Mouse (Mus musculus): ENCODE measurements around the gene Cux1. TPM values are rescaled to one million over a fixed set of nuclear protein-coding genes. Genes with fewer than 3 reads are reported as not detected.

The Cux1 gene
- total RNA-seq, 2 experiments from 2014 or later = 34.5 to 36.4 TPM

- no peak overlapping the region for H3K4me3 ChIP-seq
- H3K27ac ChIP-seq = no peak overlapping the region
- peak; percentile 66 for TF ChIP-seq CTCF (conservative IDR thresholded peaks at IDR 0.05)
- DNase-seq (ENCODE audit: low spot score in 2 of 2) = no peak
Observed at GRCm38 (mm10) chr5:136379405-136379804, 187.9 kb downstream of the Cux1 start.

DNA sequence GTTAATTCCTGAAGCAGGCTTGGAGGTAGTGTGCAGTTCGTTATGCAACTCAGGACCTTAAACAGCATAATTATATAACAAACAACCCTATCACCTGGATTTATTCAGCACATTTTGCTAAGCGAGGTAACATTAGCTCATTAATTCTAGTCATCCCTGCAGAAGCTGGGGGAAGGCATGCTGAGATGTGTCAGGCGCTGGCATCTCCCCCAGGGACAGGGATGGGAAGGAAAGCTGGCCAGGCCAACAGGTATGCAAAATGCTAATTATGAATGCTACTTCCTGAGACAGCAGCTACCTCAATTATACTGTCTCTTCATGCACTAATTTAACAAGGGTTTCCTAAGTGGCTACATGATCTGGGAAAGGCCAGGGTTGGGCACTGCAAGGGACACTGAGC is 190.2 kb downstream of the Cux1 start:
- H3K4me3 ChIP-seq = no peak overlapping the region
- H3K27ac ChIP-seq = no peak overlapping the region
- DNase-seq (ENCODE audit: low spot score in 2 of 2) = no peak
- no peak for TF ChIP-seq CTCF (conservative IDR thresholded peaks at IDR 0.05)

DNA sequence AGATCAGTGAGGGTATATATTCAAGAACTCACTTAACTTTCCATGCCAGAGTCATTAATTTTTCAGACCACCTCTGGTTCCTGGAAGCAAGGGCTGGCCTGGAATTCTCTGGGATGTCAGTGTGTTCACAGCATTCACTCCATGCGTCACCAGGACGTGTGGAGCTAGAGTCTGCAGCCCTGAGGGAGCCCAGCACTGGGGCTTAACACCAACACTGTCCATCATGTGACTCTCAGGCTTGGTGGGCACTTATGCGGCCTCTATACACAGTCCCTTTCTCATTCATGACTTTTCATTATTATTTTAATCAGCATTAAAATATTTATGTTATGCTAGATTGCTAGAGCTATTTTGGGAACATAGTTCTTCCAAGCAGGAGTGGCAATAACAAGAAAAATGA is 191.9 kb downstream of the Cux1 start:
- DNase-seq (ENCODE audit: low spot score in 2 of 2) = no peak
- H3K27ac ChIP-seq = no peak overlapping the region
- no peak for TF ChIP-seq CTCF (conservative IDR thresholded peaks at IDR 0.05)
- H3K4me3 ChIP-seq = no peak overlapping the region

GRCm38 (mm10) chr5:136372276-136372675 is 195.0 kb downstream of the Cux1 start:
- TF ChIP-seq CTCF (conservative IDR thresholded peaks at IDR 0.05) = no peak
- no peak overlapping the region for H3K4me3 ChIP-seq
- no peak overlapping the region for H3K27ac ChIP-seq
- DNase-seq (ENCODE audit: low spot score in 2 of 2) = no peak

- no peak for DNase-seq (ENCODE audit: low spot score in 2 of 2)
- H3K4me3 ChIP-seq = no peak overlapping the region
- TF ChIP-seq CTCF (conservative IDR thresholded peaks at IDR 0.05) = no peak
- no peak overlapping the region for H3K27ac ChIP-seq
Observed at GRCm38 (mm10) chr5:136363421-136363820, 203.9 kb downstream of the Cux1 start.

DNA sequence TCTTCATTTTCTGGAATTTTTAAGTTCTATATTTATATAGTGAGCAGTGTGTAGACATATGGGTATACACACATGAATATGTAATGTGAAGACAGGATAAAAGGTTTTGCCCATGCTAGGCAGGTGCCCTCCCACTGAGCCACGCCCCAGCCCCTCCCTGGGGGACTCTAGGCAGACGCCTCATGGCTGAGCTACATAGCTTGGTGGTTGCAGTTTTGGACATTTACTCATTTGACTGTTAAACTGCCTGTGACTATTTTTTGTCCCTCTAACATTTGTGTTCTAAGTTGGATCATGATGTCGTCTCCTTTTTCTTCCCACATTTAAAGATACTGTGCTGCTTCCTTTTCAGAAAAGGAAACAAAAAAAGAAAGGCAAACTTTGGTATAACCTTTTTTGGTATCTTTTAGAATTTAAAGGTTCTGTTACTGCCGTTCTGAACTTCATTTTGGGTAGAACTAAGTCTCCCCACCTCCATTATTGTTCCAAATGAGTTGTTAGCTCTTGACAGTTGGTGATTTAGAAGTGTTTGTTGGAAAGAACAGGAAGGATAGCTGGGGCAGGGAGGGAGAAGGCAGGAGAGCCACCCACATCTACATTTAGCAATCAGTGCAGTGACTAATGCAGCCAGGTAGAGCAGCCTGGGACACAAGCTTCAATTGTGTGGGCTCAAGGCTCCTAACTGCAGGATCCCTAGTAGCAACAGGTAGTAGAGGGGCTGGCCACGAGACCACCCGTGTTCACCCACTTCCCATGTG is 204.6 kb downstream of the Cux1 start:
- no peak for DNase-seq (ENCODE audit: low spot score in 2 of 2)
- no peak overlapping the region for H3K4me3 ChIP-seq
- no peak overlapping the region for H3K27ac ChIP-seq
- no peak for TF ChIP-seq CTCF (conservative IDR thresholded peaks at IDR 0.05)

DNA sequence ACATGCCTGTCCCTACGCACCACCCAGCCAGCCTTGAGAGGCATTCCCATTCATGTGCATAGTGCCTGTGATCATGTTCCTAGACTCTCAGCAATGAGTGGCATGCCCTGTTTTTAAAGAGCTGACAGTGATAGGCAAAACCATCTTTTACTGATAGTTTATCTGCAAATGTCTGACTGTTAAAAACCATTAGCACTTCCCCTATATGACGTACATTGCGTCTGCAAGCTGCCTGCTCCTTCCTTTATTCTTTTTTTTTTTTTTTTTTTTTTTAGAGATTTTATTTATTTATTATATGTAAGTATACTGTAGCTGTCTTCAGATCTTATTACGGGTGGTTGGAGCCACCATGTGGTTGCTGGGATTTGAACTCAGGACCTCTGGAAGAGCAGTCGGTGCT is 205.3 kb downstream of the Cux1 start:
- no peak for DNase-seq (ENCODE audit: low spot score in 2 of 2)
- no peak for TF ChIP-seq CTCF (conservative IDR thresholded peaks at IDR 0.05)

GRCm38 (mm10) chr5:136357227-136357626 is 210.1 kb downstream of the Cux1 start:
- DNase-seq (ENCODE audit: low spot score in 2 of 2) = peak in 1 of 2 experiments; percentile 24
- no peak for TF ChIP-seq CTCF (conservative IDR thresholded peaks at IDR 0.05)
- 0 out of 2 replicates have a peak overlapping the region, but pooled peaks have one; percentile 32 for H3K27ac ChIP-seq
- H3K4me3 ChIP-seq = no peak overlapping the region

More for the DNA sequence above, 205.3 kb downstream of the Cux1 start:
- Histone ChIP-seq H3K4me3 (no peak overlapping the region), H3K27ac (no peak overlapping the region)

DNA sequence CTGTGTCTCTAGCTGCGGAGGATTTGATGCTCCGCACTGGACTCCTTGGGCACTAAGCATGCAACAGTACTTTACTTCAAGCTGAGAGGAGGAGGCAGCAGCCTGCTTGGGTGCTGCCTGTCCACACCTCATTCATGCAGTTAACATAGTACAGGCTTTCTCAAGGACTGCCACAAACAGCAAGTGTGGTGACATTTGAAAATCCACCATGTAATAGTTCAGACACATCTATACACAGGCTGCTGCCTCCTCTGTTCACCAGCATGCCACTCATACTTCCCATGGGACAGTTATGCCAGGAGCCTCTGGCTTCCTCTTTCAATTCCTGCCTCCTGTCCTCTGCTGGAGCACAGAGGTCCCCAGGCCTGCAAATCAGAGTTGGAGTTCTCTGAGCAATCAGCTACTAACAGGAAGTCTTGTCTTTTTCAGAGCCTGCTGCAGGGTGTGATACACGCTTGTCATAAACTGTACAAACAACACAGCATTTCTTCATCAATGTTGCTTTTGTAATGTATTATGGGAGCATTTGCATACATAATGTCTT is 211.6 kb downstream of the Cux1 start:
- H3K4me3 ChIP-seq = no peak overlapping the region
- DNase-seq (ENCODE audit: low spot score in 2 of 2) = no peak
- H3K27ac ChIP-seq = no peak overlapping the region
- TF ChIP-seq CTCF (conservative IDR thresholded peaks at IDR 0.05) = no peak

DNA sequence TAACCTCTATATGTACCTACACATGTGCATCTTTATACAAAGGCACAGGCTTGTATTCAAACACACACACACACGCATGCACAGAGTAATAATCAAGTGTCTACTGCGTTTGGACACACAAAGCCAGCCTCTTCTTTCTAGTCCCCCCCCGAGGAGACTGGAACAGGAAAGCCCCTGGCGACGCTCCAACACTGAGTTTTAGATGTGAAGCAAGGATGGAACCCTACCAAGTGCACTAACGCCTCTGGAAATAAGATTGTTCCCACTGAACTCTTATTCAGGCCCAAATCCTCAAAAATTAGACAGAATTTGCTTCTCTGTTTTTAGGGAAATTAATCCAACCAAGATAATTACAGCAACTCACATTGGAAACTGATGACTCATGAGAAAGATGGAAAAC is 212.6 kb downstream of the Cux1 start:
- no peak for TF ChIP-seq CTCF (conservative IDR thresholded peaks at IDR 0.05)
- Histone ChIP-seq H3K27ac (no peak overlapping the region), H3K4me3 (no peak overlapping the region)
- DNase-seq (ENCODE audit: low spot score in 2 of 2) = no peak

DNA sequence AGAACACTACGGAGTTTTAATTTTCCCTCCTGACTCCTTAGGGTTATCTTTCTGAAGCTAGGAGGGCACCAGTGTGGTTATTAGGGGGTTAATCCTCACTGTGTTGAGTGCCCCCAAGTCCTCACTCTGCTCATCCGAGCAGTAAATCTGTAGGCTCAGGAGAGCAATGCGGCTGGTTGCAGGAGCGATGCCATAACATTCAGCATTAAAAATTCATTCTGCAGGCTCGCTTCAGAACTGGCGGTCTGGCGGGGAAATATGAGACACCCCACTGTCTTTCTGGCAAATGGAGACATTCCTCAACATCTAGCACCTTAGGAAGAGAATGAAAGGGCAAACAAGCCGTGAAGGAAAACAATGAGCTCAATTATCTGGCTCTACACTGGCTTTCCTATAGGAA is 214.2 kb downstream of the Cux1 start:
- DNase-seq (ENCODE audit: low spot score in 2 of 2) = no peak
- Histone ChIP-seq H3K4me3 (no peak overlapping the region), H3K27ac (no peak overlapping the region)
- TF ChIP-seq CTCF (conservative IDR thresholded peaks at IDR 0.05) = no peak

GRCm38 (mm10) chr5:136343156-136343890 is 224.0 kb downstream of the Cux1 start:
- H3K27ac ChIP-seq = no peak overlapping the region
- DNase-seq (ENCODE audit: low spot score in 2 of 2) = no peak
- no peak overlapping the region for H3K4me3 ChIP-seq
- no peak for TF ChIP-seq CTCF (conservative IDR thresholded peaks at IDR 0.05)

- DNase-seq (ENCODE audit: low spot score in 2 of 2) = no peak
- TF ChIP-seq CTCF (conservative IDR thresholded peaks at IDR 0.05) = no peak
Observed at GRCm38 (mm10) chr5:136336798-136337527, 230.3 kb downstream of the Cux1 start.

More at GRCm38 (mm10) chr5:136336798-136337527, 230.3 kb downstream of the Cux1 start:
- no peak overlapping the region for H3K4me3 ChIP-seq
- no peak overlapping the region for H3K27ac ChIP-seq
